Comparison of ENCODE assay signal across 8 mouse cellular contexts in the genomic region with DNA sequence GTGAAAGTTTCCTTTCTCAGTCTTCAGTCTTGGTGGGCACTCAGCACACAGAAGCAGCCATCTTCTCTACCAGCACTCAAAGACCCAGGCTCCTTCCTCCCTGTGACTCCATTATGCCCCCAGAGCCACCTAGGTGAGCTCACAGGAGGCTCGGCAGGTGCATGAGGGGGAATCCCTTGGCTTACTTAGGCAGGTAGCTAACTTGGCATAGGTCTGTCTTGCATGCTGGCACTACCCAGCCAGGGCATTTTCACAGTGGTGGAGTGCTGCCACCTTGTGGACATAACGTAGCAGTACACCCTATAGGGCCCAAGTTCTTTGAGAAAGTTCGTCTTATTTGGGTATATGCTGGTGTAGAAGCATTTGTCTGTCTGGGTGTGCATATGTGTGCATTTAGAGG. TPM values are rescaled to one million over a fixed set of nuclear protein-coding genes. Genes with fewer than 3 reads are reported as not detected.
DNase-seq lines count a peak whose midpoint lies in the region; ATAC-seq and TF ChIP-seq lines count a peak whose summit lies in the region.

No protein-coding gene starts in this region.

- no peaks in the 10 kb centered on the region for H3K36me3 ChIP-seq in liver, embryonic 12.5 days
- no peaks in the 10 kb centered on the region for H3K36me3 ChIP-seq in intestine, postnatal 0 days (ENCODE audit: control insufficient read depth, insufficient read depth)
- no peaks in the 10 kb centered on the region for H3K36me3 ChIP-seq in stomach, postnatal 0 days (ENCODE audit: control insufficient read depth, insufficient read depth, low read length)

- no peak overlapping the region for H3K4me2 ChIP-seq in liver, embryonic 12.5 days
- H3K4me2 ChIP-seq in intestine, postnatal 0 days (replicated peaks; ENCODE audit: low read depth), result no peak overlapping the region
- H3K4me2 ChIP-seq in stomach, postnatal 0 days (replicated peaks; ENCODE audit: low read depth), result no peak overlapping the region

- no peak overlapping the region for H3K4me3 ChIP-seq in liver, embryonic 12.5 days
- H3K4me3 ChIP-seq in intestine, postnatal 0 days (ENCODE audit: low read depth, low read length), result no peak overlapping the region
- H3K4me3 ChIP-seq in stomach, postnatal 0 days (ENCODE audit: low read depth, low read length), result no peak overlapping the region

- H3K9me3 ChIP-seq in liver, embryonic 12.5 days (replicated peaks), result no peaks in the 10 kb centered on the region
- no peaks in the 10 kb centered on the region for H3K9me3 ChIP-seq in intestine, postnatal 0 days (ENCODE audit: control insufficient read depth)
- H3K9me3 ChIP-seq in stomach, postnatal 0 days (ENCODE audit: control insufficient read depth, low read length), result no peaks in the 10 kb centered on the region

- no peak overlapping the region for H3K27ac ChIP-seq in liver, embryonic 12.5 days
- no peak overlapping the region for H3K27ac ChIP-seq in intestine, postnatal 0 days (ENCODE audit: low read depth, low read length)
- no peak overlapping the region for H3K27ac ChIP-seq in stomach, postnatal 0 days (replicated peaks)

- 12% methylated on average over 3 of the region's 3 CpGs for WGBS in liver, embryonic 12.5 days (ENCODE audit: insufficient replicate concordance)
- 15% methylated on average over 3 of the region's 3 CpGs for WGBS in intestine, postnatal 0 days
- WGBS in stomach, postnatal 0 days, result 13% methylated on average over 3 of the region's 3 CpGs

- TF ChIP-seq EP300 in stomach, postnatal 0 days (optimal IDR thresholded peaks at IDR 0.05), result no peak

- peak; percentile 99 for TF ChIP-seq CTCF in intestine, postnatal 0 days (IDR thresholded peaks at IDR 0.05; ENCODE audit: low read depth)
- TF ChIP-seq CTCF in stomach, postnatal 0 days (IDR thresholded peaks at IDR 0.05; ENCODE audit: low read depth), result peak; percentile 97

- peaks cover 12% of the 10 kb centered on the region for H3K27me3 ChIP-seq in liver, embryonic 12.5 days (replicated peaks)
- no peaks in the 10 kb centered on the region for H3K27me3 ChIP-seq in intestine, postnatal 0 days (replicated peaks; ENCODE audit: control insufficient read depth, insufficient read depth, low read length)
- no peaks in the 10 kb centered on the region for H3K27me3 ChIP-seq in stomach, postnatal 0 days (ENCODE audit: control insufficient read depth, insufficient read depth, low read length)

- ATAC-seq in liver, embryonic 12.5 days, result no peak
- ATAC-seq in intestine, postnatal 0 days, result no peak
- ATAC-seq in stomach, postnatal 0 days (ENCODE audit: low FRiP score, low TSS enrichment), result no peak

- no peaks in the 10 kb centered on the region for H3K4me1 ChIP-seq in liver, embryonic 12.5 days
- H3K4me1 ChIP-seq in intestine, postnatal 0 days (replicated peaks; ENCODE audit: control insufficient read depth, insufficient read depth, low read length), result no peaks in the 10 kb centered on the region
- H3K4me1 ChIP-seq in stomach, postnatal 0 days (replicated peaks; ENCODE audit: control insufficient read depth, insufficient read depth), result no peaks in the 10 kb centered on the region

- intact Hi-C loops in left cerebral cortex, postnatal 36 days (cut with DNase I), result loop anchor here (1.0 kb wide), 1 partner anchor 223 kb away; no protein-coding TSS in a partner anchor

- H3K9ac ChIP-seq in liver, embryonic 12.5 days, result no peak overlapping the region
- no peak overlapping the region for H3K9ac ChIP-seq in intestine, postnatal 0 days (ENCODE audit: low read depth, low read length)
- H3K9ac ChIP-seq in stomach, postnatal 0 days (ENCODE audit: low read length), result no peak overlapping the region

- peak; percentile 42 for DNase-seq in liver
- DNase-seq in cerebellum, postnatal 10 days, result peak; percentile 75 to 81
- peak; percentile 56 to 77 for DNase-seq in frontal cortex, postnatal 14 days (ENCODE audit: low spot score in 2 of 2)
- peak; percentile 61 to 68 for DNase-seq in left cerebral cortex, postnatal 36 days (ENCODE audit: low spot score in 2 of 2)
- peak; percentile 4 to 10 for DNase-seq in monocyte, adult 2 months (ENCODE audit: low read depth in 1 of 2, low spot score in 2 of 2)
- peak; percentile 68 for DNase-seq in stomach, postnatal 0 days (ENCODE audit: low spot score)

RNA-seq across cellular contexts. Expression of gene Rxrg, which starts 38.8 kb away (rescaled TPM):
- 0.38 and 1.2 TPM in 2 replicates for polyA plus RNA-seq in liver, embryonic 12.5 days (2016; fragmentation: Nextera tagmentation; extraction: Ambion mirVana)
- 0.16 and 0.24 TPM in 2 replicates for polyA plus RNA-seq in intestine, postnatal 0 days (2015; fragmentation: Nextera tagmentation; extraction: Ambion mirVana)
- total RNA-seq in left cerebral cortex, postnatal 36 days (2021), result 10 to 100 TPM in 1 of 2 experiments, 1 to 10 TPM in 1; 9.0 to 10.5 TPM
- 0.51 and 0.52 TPM in 2 replicates for polyA plus RNA-seq in stomach, postnatal 0 days (2015; fragmentation: Nextera tagmentation; extraction: Ambion mirVana)

RNA-seq across cellular contexts. Expression of gene Lmx1a, which starts 52.1 kb away (rescaled TPM):
- 1.2 and 1.6 TPM in 2 replicates for polyA plus RNA-seq in liver, embryonic 12.5 days (2016; fragmentation: Nextera tagmentation; extraction: Ambion mirVana)
- polyA plus RNA-seq in intestine, postnatal 0 days (2015; fragmentation: Nextera tagmentation; extraction: Ambion mirVana), result 0.24 and 0.27 TPM in 2 replicates
- total RNA-seq in left cerebral cortex, postnatal 36 days (2021), result not detected
- 0.02 TPM in 1 of 2 replicates, not detected in the other for polyA plus RNA-seq in stomach, postnatal 0 days (2015; fragmentation: Nextera tagmentation; extraction: Ambion mirVana)

Comparison
In these comparisons a context has a peak if more than half of its experiments do, and no peak if none do; other contexts are left out.
1. DNase-seq: peak in every context shown above with its lines; median percentile 78 in cerebellum, postnatal 10 days; 68 in stomach, postnatal 0 days; 66 in frontal cortex, postnatal 14 days; 64 in left cerebral cortex, postnatal 36 days; 42 in liver; 7 in monocyte, adult 2 months.